Mouse (Mus musculus) embryonic stem cell, embryonic (primary cell): ENCODE measurements around the gene Qrfpr.

ENCODE experiments used
- CTCF ChIA-PET, 4 experiments: fragments of 300-600 bp in 2 of 4; fragments of 350-600 bp in 2 of 4; sonication (Branson Sonifier 250); formaldehyde crosslinking; loops; one replicate each; lab custom pipeline; 2022; ENCODE audit warnings: inconsistent platforms in 2 of 4; lab: Charles Lee
- POLR2A ChIA-PET, 4 experiments: fragments of 300-600 bp in 2 of 4; fragments of 350-600 bp in 2 of 4; sonication (Branson Sonifier 250); formaldehyde crosslinking; loops; one replicate each; lab custom pipeline; 2022; ENCODE audit warnings: antibody characterized with exemption in 4 of 4, inconsistent platforms in 1 of 4; lab: Charles Lee

Qrfpr gene

DNA sequence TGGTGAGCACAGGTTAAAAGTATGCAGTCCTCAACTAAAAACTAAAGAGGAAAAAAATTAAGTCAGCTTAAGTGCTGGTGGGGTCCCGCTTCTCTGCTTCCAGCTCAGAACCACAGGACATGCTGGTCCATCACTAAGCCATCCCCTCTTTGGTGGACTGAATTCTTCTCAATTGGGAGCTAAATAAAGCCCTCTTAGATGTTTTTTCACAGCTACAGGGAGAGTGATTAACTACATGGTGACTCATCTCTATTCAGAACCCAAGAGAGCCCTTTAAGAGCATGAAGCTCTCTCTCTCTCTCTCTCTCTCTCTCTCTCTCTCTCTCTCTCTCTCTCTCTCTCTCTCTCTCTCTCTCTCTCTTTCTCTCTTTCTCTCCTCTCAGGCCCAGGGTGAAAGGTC lies 50.8 kb downstream of the Qrfpr start:
- ChIA-PET POLR2A (interaction anchor here in 2 of 4 experiments (0.6 to 1.4 kb wide), 4 partner anchors 10 to 304 kb away, joined by 3 to 9 read pairs (median 6); partner anchors contain the start of gene D3Ertd254e (in 1 of the 2)), CTCF (interaction anchor here in 1 of 4 experiments (1.5 kb wide), 1 partner anchor 159 kb away, joined by 8 read pairs; no protein-coding TSS in a partner anchor)

DNA sequence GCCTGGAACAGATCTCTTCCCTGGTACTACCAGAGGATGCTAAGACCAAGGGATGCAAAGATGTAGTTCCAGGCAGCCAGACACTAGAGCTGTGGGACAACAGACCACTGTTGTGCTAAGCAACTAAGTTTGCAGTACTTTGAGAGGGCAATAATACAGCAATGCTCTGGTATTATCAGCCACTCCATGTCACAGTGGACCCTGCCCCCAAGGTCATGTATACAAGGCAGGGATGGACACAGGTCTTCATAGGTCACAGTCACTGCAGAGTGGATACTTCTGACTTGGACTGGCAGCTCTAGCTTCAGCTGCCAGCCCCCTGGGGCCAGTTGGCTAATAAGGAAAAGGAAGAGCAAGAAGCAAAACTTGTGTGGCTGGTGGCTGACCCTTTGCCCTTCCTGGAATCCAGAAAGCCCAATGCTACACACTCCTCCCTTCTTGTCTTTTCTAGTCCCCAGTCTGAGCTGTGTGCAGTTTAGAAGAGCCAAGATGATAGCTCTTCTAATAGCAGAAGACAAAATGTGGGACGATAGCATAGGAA lies 51.4 kb downstream of the Qrfpr start:
- POLR2A ChIA-PET = interaction anchor here in 1 of 4 experiments (0.6 to 1.4 kb wide), 2 partner anchors 10 to 229 kb away, joined by 5 to 9 read pairs; no protein-coding TSS in a partner anchor
- CTCF ChIA-PET = interaction anchor here in 1 of 4 experiments (1.5 kb wide), 1 partner anchor 160 kb away, joined by 8 read pairs; no protein-coding TSS in a partner anchor

DNA sequence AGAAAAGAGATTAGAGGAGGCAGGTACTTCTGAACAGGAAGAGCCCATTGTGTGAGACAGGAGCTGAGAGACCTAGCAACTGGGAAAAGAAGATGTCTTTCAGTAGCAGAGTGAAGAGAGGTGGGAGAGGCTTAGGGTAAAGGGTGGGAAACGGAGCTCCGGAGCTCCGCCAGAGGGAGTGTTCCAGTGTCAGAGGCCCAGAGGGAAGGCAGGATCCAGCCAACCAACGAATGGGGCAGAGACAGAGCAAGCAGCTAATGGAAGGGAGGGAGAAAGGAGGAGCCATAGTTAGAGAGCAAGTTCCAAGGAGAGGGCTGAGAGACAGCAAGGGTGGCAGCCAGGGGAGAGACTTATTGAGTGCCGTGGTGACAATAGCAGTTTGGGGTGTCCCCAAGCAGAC lies 66.8 kb downstream of the Qrfpr start:
- ChIA-PET CTCF (interaction anchor here in 2 of 4 experiments (0.9 to 1.4 kb wide), 3 partner anchors 89 to 342 kb away, joined by 3 to 4 read pairs (median 3); partner anchors contain the start of gene Acad9 (in 1 of the 2)), POLR2A (interaction anchor here in 2 of 4 experiments (1.3 to 1.5 kb wide), 5 partner anchors 10 to 416 kb away, joined by 3 to 6 read pairs (median 3); partner anchors contain the start of genes Ccna2 (in 1 of the 2), Gm11549 (in 1 of the 2) and Mccc1 (in 1 of the 2))

DNA sequence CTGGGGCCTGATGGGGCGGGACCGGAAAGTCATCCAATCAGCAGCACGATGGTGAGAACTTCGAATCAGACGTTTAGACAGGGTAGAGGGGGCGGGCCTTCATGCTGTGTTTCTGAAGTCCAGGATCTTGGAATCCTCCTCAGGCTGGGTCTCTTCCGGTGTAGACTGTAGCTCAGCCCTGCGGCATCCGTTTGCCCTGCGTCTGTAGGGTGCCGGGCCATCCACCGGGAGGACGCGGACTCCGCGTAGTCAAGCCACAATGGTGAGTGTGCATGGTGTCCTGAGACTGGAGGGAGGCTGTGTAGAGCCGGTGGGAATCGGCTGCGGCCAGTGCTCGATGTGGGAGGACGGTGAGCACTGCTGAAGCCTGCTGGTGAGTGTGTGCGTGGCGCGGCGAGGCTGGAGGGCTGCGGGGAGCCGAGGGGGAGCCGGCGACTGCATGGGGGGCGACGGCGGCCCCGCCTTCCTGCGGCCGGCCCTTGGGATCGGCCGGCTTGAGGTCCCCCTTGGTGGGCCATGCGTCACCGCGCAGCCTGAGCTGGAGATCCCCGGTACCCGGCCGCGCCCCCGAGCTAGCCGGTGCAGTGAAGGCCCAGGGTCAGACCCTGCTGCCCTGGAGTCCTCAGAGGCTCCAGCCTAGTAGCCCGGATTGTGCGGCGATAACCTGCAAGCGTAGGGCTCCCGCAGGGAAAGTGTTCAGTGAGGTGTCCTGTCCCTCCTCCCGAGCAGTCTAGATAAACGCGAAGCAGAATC lies 71.0 kb downstream of the Qrfpr start, which contains the start of gene D3Ertd254e:
Gene D3Ertd254e (plus strand): TSS at position 84 of the 753 bp plus-strand sequence.
- ChIA-PET CTCF (interaction anchor here in 3 of 4 experiments (0.5 to 1.2 kb wide), 6 partner anchors 91 to 421 kb away, joined by 3 to 11 read pairs (median 4); partner anchors contain the start of gene Ccna2 (in 1 of the 3)), POLR2A (interaction anchor here in 3 of 4 experiments (0.7 to 1.6 kb wide), 25 partner anchors 10 to 430 kb away, joined by 3 to 8 read pairs (median 4); partner anchors contain the start of genes 1810062G17Rik (in 2 of the 3), Acad9 (in 2 of the 3), Anxa5 (in 2 of the 3) and Mccc1 (in 2 of the 3))

DNA sequence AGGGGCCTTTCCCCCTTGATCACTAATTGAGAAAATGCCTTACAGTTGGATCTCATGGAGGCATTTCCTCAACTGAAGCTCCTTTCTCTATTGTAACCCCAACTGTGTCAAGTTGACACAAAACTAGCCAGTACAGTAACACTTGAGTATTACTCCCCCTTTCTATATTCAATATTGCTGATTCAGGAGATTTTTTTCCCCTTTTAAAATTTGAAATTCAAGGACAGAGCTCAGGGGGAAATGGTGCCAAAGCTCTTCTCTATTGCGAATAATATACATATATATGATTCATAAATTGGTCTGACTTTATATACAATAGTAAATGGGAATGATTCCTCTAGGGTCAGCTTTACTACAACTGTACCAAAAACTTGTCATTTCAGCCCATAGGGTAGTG lies 71.6 kb downstream of the Qrfpr start:
- CTCF ChIA-PET = interaction anchor here in 3 of 4 experiments (1.0 to 1.2 kb wide), 5 partner anchors 90 to 421 kb away, joined by 3 to 4 read pairs (median 3); partner anchors contain the start of gene Ccna2 (in 1 of the 3)
- POLR2A ChIA-PET = interaction anchor here in 3 of 4 experiments (0.7 to 1.6 kb wide), 24 partner anchors 9 to 430 kb away, joined by 3 to 8 read pairs (median 4); partner anchors contain the start of genes 1810062G17Rik (in 2 of the 3), Acad9 (in 2 of the 3), Anxa5 (in 2 of the 3) and Mccc1 (in 2 of the 3)

DNA sequence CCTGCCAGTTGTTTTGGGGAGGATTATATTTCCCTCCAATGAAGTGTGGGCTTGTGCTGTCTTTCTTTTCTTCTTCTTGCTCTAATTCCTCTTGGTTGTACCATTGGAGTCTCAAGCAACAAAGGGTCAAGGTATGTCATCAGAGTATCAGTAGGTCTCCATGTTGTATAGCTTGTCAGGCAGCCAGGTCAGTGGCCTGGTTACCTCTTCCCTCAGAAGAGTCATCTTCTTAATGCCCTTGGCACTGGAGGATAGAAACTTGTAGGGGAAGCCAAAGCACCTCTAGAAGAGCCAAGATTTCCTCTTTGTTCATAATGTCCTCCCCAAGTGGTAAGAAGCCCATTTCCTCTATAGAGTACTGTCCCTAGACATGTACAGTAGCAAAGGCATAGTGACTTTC lies 83.1 kb downstream of the Qrfpr start:
- ChIA-PET CTCF (no interaction called here), POLR2A (no interaction called here)

- ChIA-PET CTCF (no interaction called here), POLR2A (interaction anchor here in 2 of 4 experiments (0.5 to 1.1 kb wide), 2 partner anchors 12 to 48 kb away, joined by 3 to 4 read pairs; partner anchors contain the start of gene D3Ertd254e (in 1 of the 2))
These were observed 83.9 kb downstream of the Qrfpr start for GRCm38 (mm10) chr3:36138171-36138660.

GRCm38 (mm10) chr3:36137560-36137959 lies 84.6 kb downstream of the Qrfpr start:
- CTCF ChIA-PET = interaction anchor here in 1 of 4 experiments (0.7 kb wide), 2 partner anchors 437 to 1648 kb away, joined by 3 read pairs; no protein-coding TSS in a partner anchor
- POLR2A ChIA-PET = interaction anchor here in 2 of 4 experiments (0.6 to 1.1 kb wide), 2 partner anchors 10 to 13 kb away, joined by 4 read pairs; partner anchors contain the start of gene D3Ertd254e (in 1 of the 2)

- ChIA-PET POLR2A (no interaction called here), CTCF (no interaction called here)
These were observed 86.0 kb downstream of the Qrfpr start for GRCm38 (mm10) chr3:36136152-36136551.
